Mouse (Mus musculus): Measurements from ENCODE around the gene Atp2b2.
"Not testable (repeated sequence)": the region's sequence is repeated elsewhere in the genome, so short reads cannot be mapped to it uniquely, and the experiment has no call there.

The Atp2b2 gene

DNA sequence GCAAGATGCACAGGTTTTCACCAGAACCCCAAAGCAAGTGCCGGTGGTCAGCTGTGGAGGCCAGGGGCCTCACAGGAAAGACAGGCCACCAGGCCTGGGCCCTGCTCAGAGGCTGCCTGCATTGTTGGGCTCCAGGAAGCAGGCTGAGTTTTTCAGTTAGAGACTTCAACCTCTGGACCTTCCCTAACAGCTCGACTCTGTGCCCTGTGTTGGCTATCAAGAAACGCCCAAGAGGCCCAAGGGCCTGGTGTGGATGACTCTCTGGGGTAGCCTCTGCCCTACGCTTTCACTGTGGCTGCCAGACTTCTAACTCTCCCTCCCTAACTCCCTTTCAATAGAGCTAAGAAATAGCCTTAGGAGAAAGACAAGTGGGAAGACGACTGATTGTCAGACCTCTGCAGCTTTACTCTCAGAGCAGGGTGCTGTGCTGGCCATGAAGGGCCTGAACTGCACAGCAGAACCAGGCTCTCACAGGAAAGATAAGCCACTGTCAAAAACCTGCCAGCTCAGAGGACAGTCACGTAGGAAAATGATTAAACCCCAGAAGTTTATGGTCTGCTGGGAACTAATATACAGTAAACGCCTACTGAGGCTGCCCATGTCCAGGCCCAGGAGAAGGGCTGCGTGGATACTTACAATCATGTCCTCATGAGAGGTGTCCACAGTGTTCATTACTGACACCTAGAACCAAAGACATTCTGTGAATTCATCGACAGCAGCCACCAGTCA lies 304.9 kb downstream of the Atp2b2 start:
- in situ Hi-C loops (cut with MboI; ENCODE audit: low sequenced_read_pairs) = no loop called here

DNA sequence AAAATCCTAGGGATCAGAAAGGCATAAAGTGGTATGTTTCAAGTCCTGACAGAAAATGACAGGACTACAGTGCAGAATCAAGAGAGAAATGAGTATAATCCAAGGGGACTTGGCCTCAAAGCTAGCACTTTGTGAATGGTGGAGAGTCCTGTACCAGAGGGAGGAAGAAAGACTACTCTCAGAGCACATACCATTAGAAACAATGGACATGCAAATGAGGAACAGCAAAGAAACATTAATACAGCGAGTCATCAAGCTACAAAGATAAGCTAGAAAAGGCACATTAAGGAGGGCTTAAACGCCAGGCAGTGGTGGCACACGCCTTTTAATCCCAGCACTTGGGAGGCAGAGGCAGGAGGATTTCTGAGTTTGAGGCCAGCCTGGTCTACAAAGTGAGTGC lies 311.1 kb downstream of the Atp2b2 start:
- in situ Hi-C loops (cut with MboI; ENCODE audit: low sequenced_read_pairs) = no loop called here

DNA sequence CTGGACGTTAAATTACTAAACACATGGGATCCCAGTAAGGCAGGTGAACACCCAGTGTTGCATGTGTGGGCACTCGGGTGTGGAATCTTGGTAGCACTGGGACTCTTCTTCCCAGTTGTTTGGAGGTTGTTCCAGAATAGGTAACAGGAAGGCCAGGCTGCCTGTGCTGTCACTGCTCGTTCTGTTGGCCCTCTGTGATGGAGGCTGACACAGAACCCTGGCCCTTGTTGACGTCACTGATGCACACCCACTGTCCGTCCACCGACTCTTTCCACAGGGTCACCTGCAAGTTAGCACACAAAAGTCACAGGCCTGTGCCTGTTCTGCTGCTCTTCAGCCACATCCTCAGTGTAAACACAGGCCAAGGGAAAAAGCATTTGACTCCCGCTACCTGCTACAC lies 314.2 kb downstream of the Atp2b2 start:
- in situ Hi-C loops (cut with MboI; ENCODE audit: low sequenced_read_pairs) = no loop called here

DNA sequence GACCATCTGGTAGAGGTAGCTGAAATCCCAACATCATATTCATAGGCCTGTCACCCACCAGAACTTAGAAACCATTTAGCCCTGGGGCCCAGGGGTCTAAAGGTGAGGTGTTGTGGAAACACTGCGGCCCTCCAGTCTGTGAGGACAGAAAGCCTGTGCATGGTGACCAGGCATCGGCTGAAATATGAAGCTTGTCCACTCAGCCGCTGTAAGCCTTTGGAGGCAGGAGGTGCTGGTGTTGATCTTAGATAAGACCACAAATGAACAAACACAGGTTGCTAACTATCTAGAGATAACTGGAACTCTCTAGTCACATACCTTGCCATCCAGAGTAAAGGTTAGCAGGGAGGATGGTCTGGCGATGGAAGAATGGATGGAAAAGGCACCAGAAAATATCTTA lies 321.4 kb downstream of the Atp2b2 start:
- in situ Hi-C loops (cut with MboI; ENCODE audit: low sequenced_read_pairs) = no loop called here

DNA sequence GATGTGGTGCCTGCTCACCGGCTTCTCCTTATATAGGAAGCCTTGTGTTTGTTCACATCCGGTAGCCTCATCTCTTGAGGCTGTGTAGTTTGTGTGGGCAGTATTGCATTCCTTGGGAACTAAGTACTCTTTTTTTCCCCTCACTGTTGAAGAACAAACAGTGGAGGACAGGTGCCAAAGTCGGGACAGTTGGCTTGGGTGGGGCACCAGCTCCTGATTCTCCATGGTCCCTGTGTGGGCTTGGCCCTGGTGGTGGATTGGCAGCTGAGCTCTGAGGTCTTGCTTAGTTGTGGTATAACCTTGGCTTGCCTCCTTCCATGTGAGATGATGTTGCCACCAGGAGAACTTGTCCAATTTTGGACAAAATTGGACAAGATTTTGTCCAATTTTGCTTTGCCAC lies 322.5 kb downstream of the Atp2b2 start, which contains the start of gene Ghrl:
Gene Ghrl (minus strand): TSS at position 3 of the 400 bp plus-strand sequence.
- in situ Hi-C loops (cut with MboI; ENCODE audit: low sequenced_read_pairs) = no loop called here

DNA sequence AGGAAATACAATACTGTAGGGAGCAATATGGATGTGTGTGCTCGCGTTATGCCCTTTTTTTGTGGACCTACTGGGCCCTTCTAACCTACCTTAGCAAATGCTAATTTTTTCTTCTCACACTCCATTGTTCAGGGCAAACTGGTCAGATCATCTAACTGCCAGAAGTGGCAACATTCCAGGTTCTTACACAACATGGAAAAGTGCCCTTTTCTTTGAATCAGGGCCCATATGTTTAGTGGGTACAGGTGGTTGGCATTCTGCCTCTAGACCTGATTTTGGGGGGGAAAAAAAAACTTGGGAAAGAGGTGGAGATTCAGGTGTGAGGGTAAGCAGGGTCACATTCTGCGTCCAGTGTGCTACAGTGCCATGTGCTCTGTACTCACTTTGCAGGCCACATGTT lies 324.9 kb downstream of the Atp2b2 start:
- in situ Hi-C loops (cut with MboI; ENCODE audit: low sequenced_read_pairs) = no loop called here

DNA sequence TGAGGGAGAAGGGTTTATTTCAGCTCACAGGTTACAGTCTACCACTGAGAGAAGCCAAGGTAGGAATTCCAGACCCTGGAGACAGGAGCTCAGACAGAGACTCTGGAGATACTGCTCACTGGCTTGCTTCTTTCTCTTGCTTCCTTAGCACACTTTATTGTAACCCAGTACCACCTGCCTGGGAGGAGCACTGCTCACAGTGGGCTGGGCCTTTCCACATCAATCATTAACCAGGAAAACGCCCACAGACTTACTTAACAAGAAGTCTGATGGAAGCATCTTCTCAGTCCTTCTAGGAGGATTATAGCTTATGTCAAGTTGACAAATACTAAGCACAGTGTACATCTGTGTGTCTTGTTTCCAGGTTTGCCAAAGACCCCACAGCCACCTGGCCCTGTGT lies 327.6 kb downstream of the Atp2b2 start:
- in situ Hi-C loops (cut with MboI; ENCODE audit: low sequenced_read_pairs) = no loop called here

DNA sequence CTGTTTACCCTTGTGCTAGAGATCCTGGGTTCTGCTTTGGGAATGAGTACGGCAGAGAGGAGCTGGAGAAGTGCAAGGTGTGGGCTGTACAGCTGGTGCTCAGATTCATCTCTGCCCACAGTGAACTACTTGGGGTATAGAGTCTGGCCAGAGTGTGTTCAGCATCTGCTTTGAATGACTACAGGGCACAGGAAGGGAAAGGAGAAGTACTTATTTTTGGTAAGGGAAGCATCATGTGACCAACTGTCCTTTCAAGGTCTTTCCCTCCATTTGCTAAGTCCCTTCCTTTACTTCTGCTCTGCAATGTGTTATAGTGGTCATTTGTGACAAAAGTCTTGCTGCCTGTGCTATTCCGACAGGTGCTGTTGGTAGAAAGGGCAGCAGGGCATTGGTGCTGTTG lies 328.1 kb downstream of the Atp2b2 start:
- in situ Hi-C loops (cut with MboI; ENCODE audit: low sequenced_read_pairs) = no loop called here

DNA sequence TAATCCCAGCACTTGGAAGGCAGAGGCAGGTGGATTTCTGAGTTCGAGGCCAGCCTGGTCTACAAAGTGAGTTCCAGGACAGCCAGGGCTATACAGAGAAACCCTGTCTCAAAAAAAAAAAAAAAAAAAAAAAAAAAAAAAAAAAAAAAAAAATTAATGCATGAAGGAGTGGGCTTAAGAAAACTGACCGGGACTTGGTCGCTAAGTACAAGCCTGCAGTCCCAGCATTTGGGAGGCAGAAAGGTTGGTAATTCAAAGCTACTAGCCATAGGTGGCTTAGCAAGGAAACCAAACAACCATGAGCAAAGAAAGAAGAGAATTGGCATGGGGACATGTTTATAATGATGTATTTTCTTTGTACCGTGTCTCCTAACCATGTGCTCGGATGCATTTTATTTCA lies 329.0 kb downstream of the Atp2b2 start:
- in situ Hi-C loops (cut with MboI; ENCODE audit: low sequenced_read_pairs) = not testable (repeated sequence)

DNA sequence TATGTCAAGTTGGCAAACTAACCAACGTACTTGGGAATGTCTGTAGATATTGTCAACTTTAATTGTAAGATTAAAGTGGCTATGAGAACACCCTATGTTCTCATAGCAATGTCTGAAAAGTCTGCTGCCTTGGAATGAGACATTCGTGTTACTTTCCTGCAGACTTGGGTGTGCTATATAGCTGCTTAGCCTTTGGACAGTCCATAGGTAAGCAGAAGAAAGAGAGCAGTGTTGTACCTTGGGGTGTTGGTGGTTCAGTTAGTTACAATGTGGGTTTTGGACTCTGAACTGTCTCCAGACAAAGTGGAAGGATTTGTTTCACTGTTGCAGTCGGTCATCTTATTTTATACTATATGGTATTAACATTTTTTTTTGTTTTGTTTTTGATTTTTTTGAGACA lies 329.7 kb downstream of the Atp2b2 start:
- in situ Hi-C loops (cut with MboI; ENCODE audit: low sequenced_read_pairs) = no loop called here

DNA sequence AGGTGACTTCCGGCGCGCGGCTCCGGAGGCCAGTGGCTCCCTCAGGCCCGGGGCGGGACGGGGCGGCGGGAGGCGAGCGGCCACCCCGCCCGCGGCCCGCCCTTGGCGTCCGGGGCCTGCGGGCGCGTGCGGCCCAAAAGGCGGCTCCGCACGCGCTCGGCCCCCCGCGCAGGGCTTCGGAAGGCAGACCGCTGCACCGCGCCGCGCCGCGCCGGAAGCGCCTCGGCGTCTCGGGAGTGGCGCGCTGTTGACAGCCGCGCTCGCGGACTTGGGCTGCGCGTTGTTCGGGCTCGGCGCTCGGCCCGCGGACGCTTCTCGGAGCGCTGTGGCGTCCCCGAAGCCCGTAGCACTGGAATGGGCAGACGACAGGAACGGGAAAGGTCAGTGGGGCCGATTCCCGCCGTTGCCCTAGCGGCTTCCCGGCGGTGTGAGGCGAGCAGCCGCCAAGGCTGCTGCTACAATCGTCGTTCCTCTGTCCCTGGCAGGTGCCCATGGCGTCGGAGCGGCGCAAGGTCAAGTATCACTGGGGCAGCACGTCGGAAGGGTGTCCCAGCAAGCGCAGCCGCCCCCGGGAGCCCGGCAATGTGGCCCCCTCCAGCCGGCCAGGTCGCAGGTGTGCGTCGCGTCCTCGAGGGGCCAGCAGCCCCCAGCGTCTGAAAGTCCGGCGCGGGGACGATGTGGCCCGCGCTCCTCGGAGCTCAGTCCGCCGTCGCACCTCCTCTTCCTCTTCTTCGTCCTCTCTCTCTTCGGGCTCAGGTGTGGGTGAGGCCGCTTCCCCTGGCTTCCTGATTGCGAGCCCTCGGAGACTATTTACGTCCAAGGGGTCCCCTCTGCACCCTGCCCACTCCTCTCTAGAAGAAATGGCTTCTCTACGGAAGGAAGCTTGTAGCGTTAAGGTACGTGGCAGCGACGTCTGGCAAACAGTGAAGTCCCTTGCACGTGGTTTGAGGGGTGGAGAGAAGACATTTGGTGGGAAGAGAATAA lies 344.9 kb downstream of the Atp2b2 start:
- in situ Hi-C loops (cut with MboI; ENCODE audit: low sequenced_read_pairs) = no loop called here

DNA sequence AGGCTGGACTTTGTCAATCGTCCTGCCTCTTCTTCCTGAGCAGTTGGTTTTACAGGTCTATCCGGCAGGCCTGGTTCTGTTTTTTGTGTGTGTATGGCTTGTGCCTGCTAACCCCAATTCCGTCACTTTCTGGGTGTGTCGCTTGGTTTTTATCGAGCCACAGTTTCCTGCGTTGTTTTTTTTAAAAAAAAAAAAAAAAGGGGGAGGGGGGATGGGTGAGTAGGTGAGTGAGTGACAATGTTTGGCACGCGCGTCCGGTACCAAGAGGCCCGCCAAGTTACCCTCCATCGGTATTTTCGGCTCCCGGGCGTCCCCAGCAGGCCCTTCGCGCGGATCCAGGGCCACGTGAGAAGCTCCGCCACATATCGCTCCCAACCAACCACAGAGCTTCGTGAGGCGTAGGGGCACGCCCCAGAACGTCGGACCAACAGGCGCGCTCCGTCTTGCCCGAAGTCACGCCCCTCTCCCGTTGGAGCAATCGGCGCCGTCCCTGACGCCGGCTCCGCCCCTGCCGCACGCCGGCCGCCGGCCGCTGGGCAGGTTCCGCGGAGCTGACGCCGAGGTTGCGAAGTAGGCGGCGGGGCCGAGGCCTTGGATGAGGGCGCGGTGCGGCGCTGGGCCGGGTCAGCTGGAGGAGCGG lies 345.7 kb downstream of the Atp2b2 start, which contains the start of gene Tatdn2:
Gene Tatdn2 (plus strand): TSS at position 469 of the 640 bp plus-strand sequence.
- in situ Hi-C loops (cut with MboI; ENCODE audit: low sequenced_read_pairs) = no loop called here

DNA sequence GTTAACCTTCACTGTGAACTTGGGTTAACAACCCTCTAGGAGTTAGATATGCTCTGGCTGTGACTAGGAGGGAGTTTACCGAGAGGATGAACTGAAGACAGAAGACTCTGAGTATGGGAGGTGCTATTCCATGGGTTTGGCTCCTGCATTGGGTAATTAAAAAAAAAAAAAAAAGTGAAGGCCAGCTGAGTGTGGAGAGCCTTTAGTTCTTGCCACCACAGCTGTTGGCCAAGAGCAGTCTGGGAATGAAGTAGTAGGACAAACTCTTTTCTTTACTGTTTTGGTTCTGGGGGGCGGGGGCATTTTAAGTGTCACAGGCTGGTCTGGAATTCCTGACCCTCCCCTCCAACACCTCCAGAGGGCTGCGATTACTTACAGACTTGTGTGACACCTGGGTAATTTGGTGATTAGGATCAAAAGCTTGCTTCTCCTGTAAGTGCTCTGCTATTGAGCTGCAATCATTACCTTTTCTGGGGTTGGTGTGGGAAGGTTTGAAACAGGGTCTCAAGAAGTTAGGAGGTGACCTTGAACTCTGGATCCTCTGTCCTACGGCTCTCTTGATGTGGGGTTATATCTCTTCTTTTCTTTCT lies 346.6 kb downstream of the Atp2b2 start:
- in situ Hi-C loops (cut with MboI; ENCODE audit: low sequenced_read_pairs) = no loop called here

DNA sequence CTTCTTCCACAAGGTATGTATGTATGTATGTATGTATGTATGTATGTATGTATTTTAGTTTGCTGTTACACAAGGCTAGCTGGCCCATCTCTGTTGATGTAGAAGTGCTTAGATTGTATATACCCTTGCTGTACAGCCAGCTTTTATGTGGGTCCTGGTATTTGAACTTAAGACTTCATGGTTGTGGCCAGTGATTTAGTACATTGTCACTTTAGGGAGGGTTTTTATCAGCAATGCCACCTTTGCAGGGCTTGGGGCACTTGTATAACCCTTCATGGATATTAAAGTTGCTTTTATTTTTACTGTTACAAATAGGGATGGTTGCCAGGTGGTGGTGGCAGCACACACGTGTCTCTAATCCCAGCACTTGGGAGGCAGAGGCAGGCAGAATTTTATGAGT lies 347.2 kb downstream of the Atp2b2 start:
- in situ Hi-C loops (cut with MboI; ENCODE audit: low sequenced_read_pairs) = no loop called here
